ENCODE assay signal across 7 mouse cellular contexts in the genomic region with DNA sequence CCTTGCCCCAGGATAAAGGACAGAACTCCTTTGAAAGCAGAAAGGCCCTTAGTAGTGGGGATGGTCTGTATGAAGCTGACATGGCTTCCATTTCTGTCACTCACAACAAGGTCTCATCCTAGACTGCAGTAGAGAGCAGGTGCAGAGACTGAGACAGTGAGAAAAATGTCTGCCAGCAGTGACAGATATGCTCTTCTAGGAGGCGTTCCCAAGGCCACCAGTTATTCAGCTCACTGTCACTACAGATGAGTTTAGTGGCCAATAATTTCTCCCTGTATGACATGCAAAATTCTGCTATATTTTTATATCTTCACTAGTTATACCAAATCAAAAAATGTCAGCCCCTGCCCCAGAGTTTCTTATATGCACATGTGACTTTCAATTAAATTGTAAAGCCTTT.
"Had no signal": no experiment of that assay in that cellular context is flagged by ENCODE, and none has a peak within 500 bp of the region (broad histone marks: within the 10 kb centered on the region; RNA-seq: fewer than 3 reads in every experiment).

No protein-coding gene starts in this region.

- DNase-seq: lung, adult 2 months; lung, postnatal 14 days; lung, postnatal 36 days; right cerebral cortex, postnatal 14 days; thymus, adult 18-20 months; thymus, postnatal 14 days; thymus, postnatal 36 days had no signal
